Mouse (Mus musculus): Measurements from ENCODE around the gene Snai3. TPM values are rescaled to one million over a fixed set of nuclear protein-coding genes. Genes with fewer than 3 reads are reported as not detected.

Gene Snai3
- total and polyA plus RNA-seq, 3 experiments, result 0.06 TPM; not detected in 2

DNA sequence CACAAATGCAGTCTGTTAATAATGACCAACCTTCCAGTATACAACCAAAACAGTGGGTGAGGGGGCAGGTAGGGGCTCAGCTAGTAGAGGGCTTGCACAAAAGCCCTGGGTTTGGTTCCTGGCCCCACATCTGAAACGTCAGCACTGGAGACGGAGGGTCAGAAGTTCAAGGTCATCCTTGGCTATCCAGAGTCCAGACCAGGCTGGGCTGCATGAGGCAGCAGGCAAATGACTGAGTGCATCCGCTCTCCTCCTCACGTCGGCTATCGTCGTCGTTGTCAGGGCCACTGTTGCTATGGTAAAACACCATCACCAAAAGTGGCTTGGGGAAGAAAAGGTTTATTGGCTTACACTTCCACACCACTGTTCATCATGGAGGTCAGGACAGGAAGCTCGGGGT lies 46.2 kb downstream of the Snai3 start:
- Histone ChIP-seq H3K4me1 (ENCODE audit: control insufficient read depth in 1 of 2, insufficient read depth in 2 of 2, low read length in 2 of 2) (peaks cover 8 to 13% of the 10 kb centered on the region in 2 experiments), H3K27ac (ENCODE audit: control insufficient read depth, low read depth, low read length) (no peak overlapping the region), H3K79me2 (ENCODE audit: control insufficient read depth, insufficient read depth, low read length, poor library complexity) (no peaks in the 10 kb centered on the region), H3K9me3 (replicated peaks; ENCODE audit: insufficient read depth, low read length) (no peaks in the 10 kb centered on the region), H3K27me3 (ENCODE audit: control insufficient read depth in 1 of 2, insufficient read depth in 2 of 2, low read length in 2 of 2) (no peaks in the 10 kb centered on the region), H3K4me3 (ENCODE audit: control insufficient read depth in 1 of 2, insufficient read depth in 1 of 2, low read depth in 2 of 2, low read length in 2 of 2) (no peak overlapping the region), H3K36me3 (ENCODE audit: control insufficient read depth in 1 of 2, insufficient read depth in 2 of 2, low read length in 2 of 2) (peaks cover 15 to 19% of the 10 kb centered on the region in 2 experiments), H3K9ac (ENCODE audit: control insufficient read depth, low read depth, low read length, poor library complexity, severe bottlenecking) (no peak overlapping the region)
- no peak for TF ChIP-seq SIN3A (IDR thresholded peaks at IDR 0.05; ENCODE audit: low read length)
- TF ChIP-seq MAFK (IDR thresholded peaks at IDR 0.05; ENCODE audit: borderline replicate concordance, low read depth, low read length), result no peak
- TF ChIP-seq MYB (IDR thresholded peaks at IDR 0.05; ENCODE audit: low read depth, low read length), result no peak
- no peak for TF ChIP-seq EP300 (IDR thresholded peaks at IDR 0.05; ENCODE audit: low read depth in 1 of 2, low read length in 2 of 2)
- no peak for TF ChIP-seq UBTF (IDR thresholded peaks at IDR 0.05; ENCODE audit: borderline replicate concordance, insufficient read depth, low read depth, low read length)
- no peak for TF ChIP-seq RAD21 (IDR thresholded peaks at IDR 0.05; ENCODE audit: low read depth, low read length)
- TF ChIP-seq USF1 (IDR thresholded peaks at IDR 0.05; ENCODE audit: low read depth, low read length), result no peak
- TF ChIP-seq HCFC1 (IDR thresholded peaks at IDR 0.05; ENCODE audit: low read depth, low read length), result no peak
- TF ChIP-seq ZKSCAN1 (IDR thresholded peaks at IDR 0.05; ENCODE audit: low read depth, low read length), result no peak
- no peak for TF ChIP-seq CTCF (IDR thresholded peaks at IDR 0.05 in 2 of 3, conservative IDR thresholded peaks at IDR 0.05 in 1 of 3; ENCODE audit: control insufficient read depth in 1 of 3, insufficient read depth in 1 of 3, low read depth in 2 of 3, low read length in 3 of 3, poor library complexity in 1 of 3, severe bottlenecking in 1 of 3)
- no peak for TF ChIP-seq GATA1 (IDR thresholded peaks at IDR 0.05; ENCODE audit: low read depth, low read length)
- TF ChIP-seq ZNF384 (IDR thresholded peaks at IDR 0.05; ENCODE audit: low read depth, low read length), result no peak
- no peak for DNase-seq (ENCODE audit: low read depth, low spot score)

DNA sequence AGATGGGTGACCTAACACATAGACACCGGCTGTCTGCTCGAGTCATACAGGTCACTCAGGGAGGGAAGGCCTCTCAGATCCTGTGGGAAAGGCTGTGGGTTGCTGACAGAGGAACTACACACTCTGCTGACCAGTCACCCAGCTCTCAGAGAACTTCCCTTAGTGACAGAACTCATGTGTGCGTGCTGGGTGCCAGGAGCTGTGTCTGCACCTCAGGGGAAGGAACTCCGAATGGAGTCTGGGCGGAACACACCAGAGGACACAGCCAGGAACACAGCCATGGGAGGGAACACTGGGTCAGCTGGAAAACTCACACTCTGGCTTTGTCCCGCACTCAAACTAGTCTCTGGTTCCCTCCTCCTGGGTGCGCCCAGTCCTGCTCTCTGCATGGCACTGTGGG lies 52.9 kb downstream of the Snai3 start:
- no peak for DNase-seq (ENCODE audit: low read depth, low spot score)
- H3K9ac ChIP-seq (ENCODE audit: control insufficient read depth, low read depth, low read length, poor library complexity, severe bottlenecking), result no peak overlapping the region
- no peak for TF ChIP-seq NELFE (IDR thresholded peaks at IDR 0.05; ENCODE audit: low read depth, low read length)
- TF ChIP-seq HCFC1 (IDR thresholded peaks at IDR 0.05; ENCODE audit: low read depth, low read length), result no peak
- TF ChIP-seq POLR2AphosphoS5 (IDR thresholded peaks at IDR 0.05; ENCODE audit: borderline replicate concordance, low read depth, low read length), result no peak
- no peak for TF ChIP-seq MXI1 (IDR thresholded peaks at IDR 0.05; ENCODE audit: low read depth, low read length)
- TF ChIP-seq RAD21 (IDR thresholded peaks at IDR 0.05; ENCODE audit: low read depth, low read length), result no peak
- no peak for TF ChIP-seq BHLHE40 (IDR thresholded peaks at IDR 0.05; ENCODE audit: borderline replicate concordance, low read depth, low read length)
- no peak for TF ChIP-seq NRF1 (IDR thresholded peaks at IDR 0.05; ENCODE audit: insufficient read depth, low read depth, low read length, poor library complexity, severe bottlenecking)
- TF ChIP-seq POLR2AphosphoS2 (IDR thresholded peaks at IDR 0.05; ENCODE audit: low read length), result no peak
- TF ChIP-seq UBTF (IDR thresholded peaks at IDR 0.05; ENCODE audit: borderline replicate concordance, insufficient read depth, low read depth, low read length), result no peak
- TF ChIP-seq GATA1 (IDR thresholded peaks at IDR 0.05; ENCODE audit: low read depth, low read length), result no peak
- no peak for TF ChIP-seq ZNF384 (IDR thresholded peaks at IDR 0.05; ENCODE audit: low read depth, low read length)
- TF ChIP-seq ZC3H11A (IDR thresholded peaks at IDR 0.05; ENCODE audit: low read depth, low read length), result no peak
- TF ChIP-seq ZKSCAN1 (IDR thresholded peaks at IDR 0.05; ENCODE audit: low read depth, low read length), result no peak
- no peak for TF ChIP-seq MAX (IDR thresholded peaks at IDR 0.05; ENCODE audit: low read length)
- no peak for TF ChIP-seq ZMIZ1 (IDR thresholded peaks at IDR 0.05; ENCODE audit: low read depth, low read length)
- TF ChIP-seq TBP (IDR thresholded peaks at IDR 0.05; ENCODE audit: low read depth, low read length), result no peak
- no peak for TF ChIP-seq USF1 (IDR thresholded peaks at IDR 0.05; ENCODE audit: low read depth, low read length)
- no peak for TF ChIP-seq MEF2A (IDR thresholded peaks at IDR 0.05; ENCODE audit: extremely low read depth, insufficient replicate concordance, low read depth, low read length, poor library complexity, severe bottlenecking)
- no peak for TF ChIP-seq SIN3A (IDR thresholded peaks at IDR 0.05; ENCODE audit: low read length)
- peaks cover 2 to 6% of the 10 kb centered on the region in 2 experiments for H3K4me1 ChIP-seq (ENCODE audit: control insufficient read depth in 1 of 2, insufficient read depth in 2 of 2, low read length in 2 of 2)
- H3K36me3 ChIP-seq (ENCODE audit: control insufficient read depth in 1 of 2, insufficient read depth in 2 of 2, low read length in 2 of 2), result peaks cover 0 to 26% of the 10 kb centered on the region in 2 experiments; a peak in 3 of 4 replicates
- no peaks in the 10 kb centered on the region for H3K27me3 ChIP-seq (ENCODE audit: control insufficient read depth in 1 of 2, insufficient read depth in 2 of 2, low read length in 2 of 2)
- H3K27ac ChIP-seq (ENCODE audit: control insufficient read depth, low read depth, low read length), result no peak overlapping the region
- H3K79me2 ChIP-seq (ENCODE audit: control insufficient read depth, insufficient read depth, low read length, poor library complexity), result no peaks in the 10 kb centered on the region
- H3K9me3 ChIP-seq (replicated peaks; ENCODE audit: insufficient read depth, low read length), result no peaks in the 10 kb centered on the region
- no peak overlapping the region for H3K4me3 ChIP-seq (ENCODE audit: control insufficient read depth in 1 of 2, insufficient read depth in 1 of 2, low read depth in 2 of 2, low read length in 2 of 2)

Data from MEL (cell line).